Mouse (Mus musculus): Measurements from ENCODE around the gene Sorcs1. TPM values are rescaled to one million over a fixed set of nuclear protein-coding genes. Genes with fewer than 3 reads are reported as not detected.

Gene Sorcs1
- polyA plus RNA-seq, 1 experiment from 2014 or later: 17.6 TPM

DNA sequence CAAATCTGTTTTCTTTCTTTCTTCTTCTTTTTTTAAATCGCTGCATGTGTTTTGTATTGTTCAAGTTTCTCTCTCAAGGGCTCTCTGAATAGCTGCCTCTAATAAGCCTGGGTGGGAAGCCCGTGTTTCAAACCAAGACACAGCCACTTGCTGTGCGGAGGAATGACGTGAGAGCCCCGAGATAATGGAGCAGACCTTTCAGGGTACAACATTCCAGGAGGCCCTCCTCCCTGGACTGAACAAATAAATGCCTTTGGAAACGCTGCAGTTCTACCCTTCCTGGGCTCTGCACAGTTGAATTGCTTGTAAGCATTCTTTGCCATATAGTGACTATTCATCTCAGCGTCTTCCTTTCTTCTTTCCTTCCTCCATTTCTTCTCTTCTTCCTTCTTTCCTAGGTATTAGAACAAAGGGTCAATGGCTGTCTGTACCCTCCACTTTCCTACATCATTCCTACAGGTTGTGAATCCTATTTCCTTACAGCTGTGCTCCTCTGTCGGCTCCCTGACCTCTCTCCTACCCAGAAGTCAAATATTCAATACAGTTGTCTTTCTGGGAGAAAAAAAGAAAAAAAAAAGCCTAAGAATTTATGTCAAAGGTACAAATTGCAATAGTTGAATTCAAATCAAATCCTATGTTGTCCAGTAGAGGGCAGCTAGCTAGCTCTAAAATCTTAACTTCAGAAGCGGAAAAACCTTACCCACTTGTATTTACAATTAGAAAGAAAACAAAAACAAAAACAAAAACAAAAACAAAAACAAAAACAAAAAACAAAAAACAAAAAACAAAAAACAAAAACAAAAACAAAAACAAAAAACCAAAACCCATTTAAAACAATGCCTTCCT lies 315.6 kb downstream of the Sorcs1 start:
- no peak overlapping the region for H3K9ac ChIP-seq (ENCODE audit: low read depth, low read length)
- peaks cover 3% of the 10 kb centered on the region for H3K4me1 ChIP-seq (ENCODE audit: control insufficient read depth, insufficient read depth, low read depth, low read length)
- no peak for ATAC-seq
- H3K4me2 ChIP-seq (ENCODE audit: low read length): peak overlapping the region; percentile 22; the same call in 1 of the 2 replicates
- H3K27me3 ChIP-seq (replicated peaks; ENCODE audit: control insufficient read depth, insufficient read depth, low read length): no peaks in the 10 kb centered on the region
- H3K27ac ChIP-seq (ENCODE audit: low read depth, low read length): no peak overlapping the region
- H3K9me3 ChIP-seq (ENCODE audit: control insufficient read depth, low read length): no peaks in the 10 kb centered on the region
- no peaks in the 10 kb centered on the region for H3K36me3 ChIP-seq (ENCODE audit: control insufficient read depth, insufficient read depth, low read length)
- 14% methylated on average over 9 of the region's 9 CpGs for WGBS
- H3K4me3 ChIP-seq (ENCODE audit: low read length): no peak overlapping the region

GRCm38 (mm10) chr19:50358561-50358960 lies 319.9 kb downstream of the Sorcs1 start:
- no peak overlapping the region for H3K4me2 ChIP-seq (ENCODE audit: low read length)
- H3K9ac ChIP-seq (ENCODE audit: low read depth, low read length): no peak overlapping the region

GRCm38 (mm10) chr19:50339211-50339610 lies 339.2 kb downstream of the Sorcs1 start:
- ATAC-seq: no peak
- H3K9me3 ChIP-seq (ENCODE audit: control insufficient read depth, low read length): no peaks in the 10 kb centered on the region
- no peaks in the 10 kb centered on the region for H3K36me3 ChIP-seq (ENCODE audit: control insufficient read depth, insufficient read depth, low read length)
- no peak overlapping the region for H3K9ac ChIP-seq (ENCODE audit: low read depth, low read length)
- no peak overlapping the region for H3K4me2 ChIP-seq (ENCODE audit: low read length)
- H3K27ac ChIP-seq (ENCODE audit: low read depth, low read length): no peak overlapping the region
- H3K27me3 ChIP-seq (replicated peaks; ENCODE audit: control insufficient read depth, insufficient read depth, low read length): no peaks in the 10 kb centered on the region
- no peaks in the 10 kb centered on the region for H3K4me1 ChIP-seq (ENCODE audit: control insufficient read depth, insufficient read depth, low read depth, low read length)
- 79% methylated on average over 8 of the region's 8 CpGs for WGBS
- H3K4me3 ChIP-seq (ENCODE audit: low read length): no peak overlapping the region

More at GRCm38 (mm10) chr19:50358561-50358960, 319.9 kb downstream of the Sorcs1 start:
- Histone ChIP-seq H3K4me1 (ENCODE audit: control insufficient read depth, insufficient read depth, low read depth, low read length) (peaks cover 3% of the 10 kb centered on the region), H3K9me3 (ENCODE audit: control insufficient read depth, low read length) (no peaks in the 10 kb centered on the region), H3K27ac (ENCODE audit: low read depth, low read length) (no peak overlapping the region), H3K36me3 (ENCODE audit: control insufficient read depth, insufficient read depth, low read length) (no peaks in the 10 kb centered on the region), H3K27me3 (replicated peaks; ENCODE audit: control insufficient read depth, insufficient read depth, low read length) (no peaks in the 10 kb centered on the region), H3K4me3 (ENCODE audit: low read length) (no peak overlapping the region)
- WGBS: 45% methylated on average over 2 of the region's 2 CpGs
- no peak for ATAC-seq

DNA sequence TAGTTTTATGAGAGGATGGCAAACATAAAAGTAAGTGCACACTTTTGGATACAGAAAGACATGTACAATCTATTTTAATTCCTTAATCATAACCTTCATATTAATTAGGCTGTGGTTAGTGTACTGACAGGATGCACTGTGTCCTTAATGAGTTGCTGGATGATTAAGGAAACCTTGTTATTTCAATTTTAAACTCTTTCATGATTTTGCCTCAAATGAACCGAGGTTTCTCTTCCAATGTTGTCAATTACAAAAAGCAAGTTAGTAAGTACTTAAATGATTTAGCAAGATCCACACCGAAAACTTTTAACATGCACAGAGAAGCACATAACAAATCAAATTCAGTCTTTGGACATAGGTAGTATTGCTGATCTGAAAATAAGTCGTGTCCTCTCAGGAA lies 341.7 kb downstream of the Sorcs1 start:
- WGBS: 84% methylated on average over 3 of the region's 3 CpGs
- no peak for ATAC-seq
- no peak overlapping the region for H3K27ac ChIP-seq (ENCODE audit: low read depth, low read length)

GRCm38 (mm10) chr19:50331136-50331535 lies 347.3 kb downstream of the Sorcs1 start:
- Histone ChIP-seq H3K4me3 (ENCODE audit: low read length) (no peak overlapping the region), H3K36me3 (ENCODE audit: control insufficient read depth, insufficient read depth, low read length) (no peaks in the 10 kb centered on the region), H3K27me3 (replicated peaks; ENCODE audit: control insufficient read depth, insufficient read depth, low read length) (no peaks in the 10 kb centered on the region), H3K4me1 (ENCODE audit: control insufficient read depth, insufficient read depth, low read depth, low read length) (no peaks in the 10 kb centered on the region), H3K27ac (ENCODE audit: low read depth, low read length) (no peak overlapping the region), H3K9ac (ENCODE audit: low read depth, low read length) (no peak overlapping the region), H3K9me3 (ENCODE audit: control insufficient read depth, low read length) (no peaks in the 10 kb centered on the region), H3K4me2 (ENCODE audit: low read length) (no peak overlapping the region)
- ATAC-seq: no peak
- 76% methylated on average over 3 of the region's 3 CpGs for WGBS

More for the DNA sequence above, 341.7 kb downstream of the Sorcs1 start:
- Histone ChIP-seq H3K27me3 (replicated peaks; ENCODE audit: control insufficient read depth, insufficient read depth, low read length) (no peaks in the 10 kb centered on the region), H3K4me2 (ENCODE audit: low read length) (no peak overlapping the region), H3K36me3 (ENCODE audit: control insufficient read depth, insufficient read depth, low read length) (no peaks in the 10 kb centered on the region), H3K4me1 (ENCODE audit: control insufficient read depth, insufficient read depth, low read depth, low read length) (no peaks in the 10 kb centered on the region), H3K9me3 (ENCODE audit: control insufficient read depth, low read length) (no peaks in the 10 kb centered on the region), H3K4me3 (ENCODE audit: low read length) (no peak overlapping the region), H3K9ac (ENCODE audit: low read depth, low read length) (no peak overlapping the region)

DNA sequence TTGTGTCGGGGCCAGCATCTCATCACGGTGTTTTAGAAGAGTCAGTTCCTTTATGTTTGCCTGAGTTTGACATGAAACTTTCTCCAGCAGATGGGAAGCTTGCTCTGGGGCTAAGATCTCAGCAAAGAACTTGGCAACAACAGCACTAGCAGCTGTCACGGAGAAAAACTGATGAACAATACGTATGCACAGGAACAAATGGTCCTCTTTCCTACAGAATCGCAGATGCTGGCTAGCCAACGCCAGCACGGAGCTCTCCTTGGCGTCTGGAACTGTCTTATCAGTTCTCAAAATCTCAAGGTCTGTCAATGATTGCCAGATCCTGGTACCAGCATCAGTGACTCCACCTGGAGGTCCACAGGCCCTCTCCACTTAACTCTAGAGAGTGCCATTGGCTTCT lies 350.6 kb downstream of the Sorcs1 start:
- Histone ChIP-seq H3K4me1 (ENCODE audit: control insufficient read depth, insufficient read depth, low read depth, low read length) (no peaks in the 10 kb centered on the region), H3K9me3 (ENCODE audit: control insufficient read depth, low read length) (no peaks in the 10 kb centered on the region), H3K4me2 (ENCODE audit: low read length) (no peak overlapping the region), H3K4me3 (ENCODE audit: low read length) (no peak overlapping the region), H3K27me3 (replicated peaks; ENCODE audit: control insufficient read depth, insufficient read depth, low read length) (no peaks in the 10 kb centered on the region), H3K27ac (ENCODE audit: low read depth, low read length) (no peak overlapping the region), H3K36me3 (ENCODE audit: control insufficient read depth, insufficient read depth, low read length) (no peaks in the 10 kb centered on the region), H3K9ac (ENCODE audit: low read depth, low read length) (no peak overlapping the region)
- WGBS: 63% methylated on average over 8 of the region's 8 CpGs
- no peak; the same call in 1 of the 2 replicates for ATAC-seq

- no peak for ATAC-seq
- no peaks in the 10 kb centered on the region for H3K4me1 ChIP-seq (ENCODE audit: control insufficient read depth, insufficient read depth, low read depth, low read length)
- no peaks in the 10 kb centered on the region for H3K36me3 ChIP-seq (ENCODE audit: control insufficient read depth, insufficient read depth, low read length)
- no peak overlapping the region for H3K27ac ChIP-seq (ENCODE audit: low read depth, low read length)
- H3K4me2 ChIP-seq (ENCODE audit: low read length): no peak overlapping the region
- H3K4me3 ChIP-seq (ENCODE audit: low read length): no peak overlapping the region
- WGBS: 68% methylated on average over 3 of the region's 3 CpGs
- no peaks in the 10 kb centered on the region for H3K27me3 ChIP-seq (replicated peaks; ENCODE audit: control insufficient read depth, insufficient read depth, low read length)
- H3K9ac ChIP-seq (ENCODE audit: low read depth, low read length): no peak overlapping the region
- no peaks in the 10 kb centered on the region for H3K9me3 ChIP-seq (ENCODE audit: control insufficient read depth, low read length)
These were observed 352.3 kb downstream of the Sorcs1 start for GRCm38 (mm10) chr19:50326151-50326550.

- WGBS: 87% methylated on average over 10 of the region's 10 CpGs
- H3K9me3 ChIP-seq (ENCODE audit: control insufficient read depth, low read length): no peaks in the 10 kb centered on the region
- H3K9ac ChIP-seq (ENCODE audit: low read depth, low read length): no peak overlapping the region
These were observed 352.8 kb downstream of the Sorcs1 start for GRCm38 (mm10) chr19:50325686-50326085.

DNA sequence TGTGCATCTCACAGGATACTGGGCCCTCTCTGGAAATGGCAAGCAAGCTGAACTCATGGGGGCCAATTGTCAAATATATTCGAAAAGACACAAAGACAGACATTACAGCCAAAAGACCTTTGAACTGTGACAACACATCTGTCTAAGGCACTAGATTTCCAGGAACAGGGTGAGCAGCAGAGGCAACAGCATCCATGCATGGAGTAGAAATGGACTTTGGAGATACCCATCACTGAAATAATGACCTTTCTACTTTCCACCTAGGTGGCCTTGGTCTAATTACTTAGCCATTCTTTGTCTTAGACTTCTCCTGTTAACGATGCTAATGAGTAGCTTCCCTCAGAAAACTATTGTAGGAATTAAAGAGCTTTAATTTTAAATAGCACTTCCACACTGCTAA lies 371.4 kb downstream of the Sorcs1 start:
- no peak overlapping the region for H3K27ac ChIP-seq (ENCODE audit: low read depth, low read length)
- H3K4me2 ChIP-seq (ENCODE audit: low read length): no peak overlapping the region
- no peaks in the 10 kb centered on the region for H3K36me3 ChIP-seq (ENCODE audit: control insufficient read depth, insufficient read depth, low read length)
- H3K9me3 ChIP-seq (ENCODE audit: control insufficient read depth, low read length): no peaks in the 10 kb centered on the region
- no peak overlapping the region for H3K9ac ChIP-seq (ENCODE audit: low read depth, low read length)
- no peak overlapping the region for H3K4me3 ChIP-seq (ENCODE audit: low read length)
- no peaks in the 10 kb centered on the region for H3K27me3 ChIP-seq (replicated peaks; ENCODE audit: control insufficient read depth, insufficient read depth, low read length)
- no peaks in the 10 kb centered on the region for H3K4me1 ChIP-seq (ENCODE audit: control insufficient read depth, insufficient read depth, low read depth, low read length)
- ATAC-seq: no peak
- 78% methylated on average over 2 of the region's 2 CpGs for WGBS

More at GRCm38 (mm10) chr19:50325686-50326085, 352.8 kb downstream of the Sorcs1 start:
- Histone ChIP-seq H3K4me3 (ENCODE audit: low read length) (no peak overlapping the region), H3K27me3 (replicated peaks; ENCODE audit: control insufficient read depth, insufficient read depth, low read length) (no peaks in the 10 kb centered on the region), H3K4me1 (ENCODE audit: control insufficient read depth, insufficient read depth, low read depth, low read length) (no peaks in the 10 kb centered on the region), H3K27ac (ENCODE audit: low read depth, low read length) (no peak overlapping the region), H3K4me2 (ENCODE audit: low read length) (no peak overlapping the region), H3K36me3 (ENCODE audit: control insufficient read depth, insufficient read depth, low read length) (no peaks in the 10 kb centered on the region)
- peak; percentile 48; the same call in 1 of the 2 replicates for ATAC-seq
